Mouse (Mus musculus): ENCODE data around the gene Eml4. TPM values are rescaled to one million over a fixed set of nuclear protein-coding genes. Genes with fewer than 3 reads are reported as not detected.

Eml4 gene
- polyA plus RNA-seq (2015; fragmentation: Nextera tagmentation; extraction: Ambion mirVana) = 34.4 and 36.2 TPM in 2 replicates

DNA sequence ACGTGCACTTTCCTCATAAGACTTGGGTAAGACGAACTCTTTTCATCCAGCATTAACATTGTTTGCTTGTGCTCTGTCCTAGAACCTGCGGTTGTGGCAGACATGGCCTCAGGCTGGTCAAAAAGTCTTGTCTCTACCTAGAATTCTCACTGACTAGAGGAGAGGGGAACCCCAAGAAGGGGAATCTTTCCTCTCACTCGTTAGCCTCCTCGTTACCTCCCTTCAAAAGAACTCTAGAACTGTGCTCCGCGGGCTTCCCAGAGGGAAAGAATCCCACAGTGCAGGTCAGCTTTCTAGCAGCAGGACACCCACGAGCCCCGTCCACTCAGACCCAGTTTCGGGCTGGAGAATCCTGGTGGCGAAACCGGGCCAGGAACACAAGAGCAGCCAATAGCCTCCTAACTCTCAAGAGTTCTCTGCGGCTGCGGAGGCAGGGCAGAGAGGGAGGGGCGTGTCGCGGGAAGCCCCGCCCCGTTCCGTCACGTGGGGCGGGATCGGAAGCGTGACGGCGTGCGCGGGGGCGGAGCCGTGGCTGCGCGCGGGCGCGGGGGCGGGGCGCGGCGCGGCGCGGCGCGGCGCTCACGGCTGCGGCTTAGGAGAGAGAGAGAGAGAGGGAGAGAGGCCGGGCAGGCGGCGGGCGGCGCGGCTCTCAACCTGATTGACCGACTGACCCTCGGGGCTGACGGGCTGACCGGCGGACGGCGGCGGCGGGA lies at the start of gene Eml4:
Gene Eml4, plus strand, starts transcription at position 553 of the 713 bp plus-strand sequence.
- Histone ChIP-seq H3K4me1 (ENCODE audit: insufficient read depth, low read length) (peaks cover 21% of the 10 kb centered on the region), H3K27ac (ENCODE audit: low read length) (peak within 1 kb of the TSS; percentile 91), H3K27me3 (ENCODE audit: insufficient read depth, low read length) (no peaks in the 10 kb centered on the region), H3K4me2 (replicated peaks; ENCODE audit: low read depth, low read length) (peak within 1 kb of the TSS; percentile 68), H3K9me3 (ENCODE audit: low read length) (no peaks in the 10 kb centered on the region), H3K4me3 (ENCODE audit: low read length) (peak within 1 kb of the TSS; percentile 79), H3K9ac (replicated peaks; ENCODE audit: low read length) (peak within 1 kb of the TSS; percentile 94), H3K36me3 (ENCODE audit: insufficient read depth, low read length) (no peaks in the 10 kb centered on the region)
- WGBS = 2% methylated on average over 33 of the region's 62 CpGs
- ATAC-seq (ENCODE audit: low FRiP score, low TSS enrichment) = peak; percentile 96

DNA sequence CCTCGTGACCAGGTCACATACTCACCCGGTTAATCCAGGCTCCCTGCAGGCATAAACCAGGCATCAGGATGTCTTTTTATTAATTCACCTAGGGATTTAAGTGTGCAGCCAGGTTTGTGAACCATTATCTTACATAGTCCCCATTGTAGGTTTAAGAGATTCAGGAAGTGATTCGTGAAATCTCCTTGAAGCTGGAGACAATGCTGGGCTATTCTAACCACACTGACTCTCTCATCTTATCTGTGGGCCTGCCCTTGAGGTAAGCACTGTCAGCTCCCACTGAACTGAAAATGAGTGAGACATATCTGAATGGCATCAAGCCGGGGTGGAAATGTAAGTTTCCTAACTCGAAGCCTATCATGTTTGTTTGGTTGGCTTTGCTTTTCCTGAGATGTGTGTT lies 49.3 kb upstream of the Eml4 start:
- Histone ChIP-seq H3K27ac (ENCODE audit: low read length) (no peak overlapping the region), H3K9me3 (ENCODE audit: low read length) (no peaks in the 10 kb centered on the region), H3K4me2 (replicated peaks; ENCODE audit: low read depth, low read length) (no peak overlapping the region), H3K4me1 (ENCODE audit: insufficient read depth, low read length) (no peaks in the 10 kb centered on the region), H3K27me3 (ENCODE audit: insufficient read depth, low read length) (no peaks in the 10 kb centered on the region), H3K36me3 (ENCODE audit: insufficient read depth, low read length) (no peaks in the 10 kb centered on the region), H3K9ac (replicated peaks; ENCODE audit: low read length) (no peak overlapping the region), H3K4me3 (ENCODE audit: low read length) (no peak overlapping the region)
- 85% methylated on average over 5 of the region's 5 CpGs for WGBS
- no peak for ATAC-seq (ENCODE audit: low FRiP score, low TSS enrichment)

DNA sequence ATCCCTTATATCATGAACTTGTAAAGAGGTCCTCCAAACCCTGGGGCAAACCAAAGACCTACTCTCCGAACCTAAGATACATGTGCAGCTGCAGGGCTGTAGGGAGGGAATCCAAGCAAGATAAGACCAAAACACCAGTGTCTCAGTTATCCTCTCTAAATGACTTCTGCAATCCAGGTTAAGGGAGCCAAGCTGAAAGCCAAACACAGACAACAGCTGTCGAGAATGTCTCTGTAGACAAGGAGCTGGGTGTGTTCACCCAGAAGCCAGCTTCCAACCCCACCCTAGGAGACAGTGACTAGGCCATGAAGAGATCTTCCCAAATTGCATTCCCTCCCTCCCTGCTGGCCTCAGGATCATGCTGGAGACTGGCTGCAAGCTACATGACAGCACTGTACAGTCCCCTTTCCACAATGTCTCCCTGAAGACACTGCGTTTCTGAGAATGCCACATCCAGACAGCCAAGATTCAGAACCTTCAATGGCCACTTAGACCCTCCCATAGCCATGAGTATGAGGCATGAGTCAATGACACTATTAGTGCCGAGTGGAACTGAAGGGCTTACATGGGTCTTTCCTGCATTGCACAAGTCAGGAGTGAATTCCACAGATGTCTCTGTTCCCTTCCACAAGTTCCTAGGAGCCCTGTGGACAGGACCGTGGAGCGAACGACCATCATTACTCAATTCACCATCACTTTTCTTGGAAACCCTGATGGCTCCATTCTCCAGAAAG lies 46.5 kb upstream of the Eml4 start:
- Histone ChIP-seq H3K4me2 (replicated peaks; ENCODE audit: low read depth, low read length) (no peak overlapping the region), H3K27me3 (ENCODE audit: insufficient read depth, low read length) (no peaks in the 10 kb centered on the region), H3K36me3 (ENCODE audit: insufficient read depth, low read length) (no peaks in the 10 kb centered on the region), H3K27ac (ENCODE audit: low read length) (no peak overlapping the region), H3K4me3 (ENCODE audit: low read length) (no peak overlapping the region), H3K9ac (replicated peaks; ENCODE audit: low read length) (no peak overlapping the region), H3K4me1 (ENCODE audit: insufficient read depth, low read length) (peaks cover 5% of the 10 kb centered on the region; the same call in 1 of the 2 replicates), H3K9me3 (ENCODE audit: low read length) (no peaks in the 10 kb centered on the region)
- 82% methylated on average over 7 of the region's 7 CpGs for WGBS
- no peak for ATAC-seq (ENCODE audit: low FRiP score, low TSS enrichment)

DNA sequence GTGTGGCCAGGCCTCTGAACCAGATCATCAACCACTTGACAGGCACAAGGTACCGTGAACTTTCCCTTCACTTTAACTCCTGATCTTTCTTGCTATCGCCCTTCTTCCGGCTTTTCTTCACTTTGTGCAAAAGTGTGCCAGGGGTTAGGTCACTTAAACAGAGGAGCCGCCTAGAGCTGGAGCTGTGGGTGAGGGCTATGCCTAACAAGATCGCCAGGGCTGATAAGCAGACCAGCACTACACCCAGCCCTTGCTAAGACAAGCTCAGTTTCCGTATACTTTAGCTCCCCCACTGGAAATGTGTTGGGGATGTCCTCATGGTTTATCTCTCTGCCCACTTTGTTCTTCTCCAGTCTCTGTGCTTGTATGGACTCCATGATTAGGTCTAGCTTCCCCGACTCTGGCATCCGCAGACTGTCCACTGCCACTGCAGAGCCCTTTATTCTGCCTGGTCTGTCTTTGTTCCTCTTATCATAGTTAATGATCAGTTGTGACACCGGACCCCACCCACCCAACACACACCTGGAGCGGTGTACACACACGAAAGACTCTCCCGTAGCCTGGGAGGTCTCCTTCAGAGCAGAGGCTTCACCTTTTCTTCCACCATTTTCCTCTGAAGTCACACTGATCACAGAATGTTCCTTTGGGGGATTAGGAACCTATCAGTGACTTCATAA lies 43.6 kb upstream of the Eml4 start:
- Histone ChIP-seq H3K9ac (replicated peaks; ENCODE audit: low read length) (no peak overlapping the region), H3K4me3 (ENCODE audit: low read length) (no peak overlapping the region), H3K36me3 (ENCODE audit: insufficient read depth, low read length) (no peaks in the 10 kb centered on the region), H3K4me2 (replicated peaks; ENCODE audit: low read depth, low read length) (no peak overlapping the region), H3K4me1 (ENCODE audit: insufficient read depth, low read length) (peaks cover 11% of the 10 kb centered on the region), H3K27me3 (ENCODE audit: insufficient read depth, low read length) (no peaks in the 10 kb centered on the region), H3K9me3 (ENCODE audit: low read length) (no peaks in the 10 kb centered on the region), H3K27ac (ENCODE audit: low read length) (no peak overlapping the region)
- ATAC-seq (ENCODE audit: low FRiP score, low TSS enrichment) = peak; percentile 27; the same call in 1 of the 2 replicates
- 73% methylated on average over 12 of the region's 12 CpGs for WGBS

DNA sequence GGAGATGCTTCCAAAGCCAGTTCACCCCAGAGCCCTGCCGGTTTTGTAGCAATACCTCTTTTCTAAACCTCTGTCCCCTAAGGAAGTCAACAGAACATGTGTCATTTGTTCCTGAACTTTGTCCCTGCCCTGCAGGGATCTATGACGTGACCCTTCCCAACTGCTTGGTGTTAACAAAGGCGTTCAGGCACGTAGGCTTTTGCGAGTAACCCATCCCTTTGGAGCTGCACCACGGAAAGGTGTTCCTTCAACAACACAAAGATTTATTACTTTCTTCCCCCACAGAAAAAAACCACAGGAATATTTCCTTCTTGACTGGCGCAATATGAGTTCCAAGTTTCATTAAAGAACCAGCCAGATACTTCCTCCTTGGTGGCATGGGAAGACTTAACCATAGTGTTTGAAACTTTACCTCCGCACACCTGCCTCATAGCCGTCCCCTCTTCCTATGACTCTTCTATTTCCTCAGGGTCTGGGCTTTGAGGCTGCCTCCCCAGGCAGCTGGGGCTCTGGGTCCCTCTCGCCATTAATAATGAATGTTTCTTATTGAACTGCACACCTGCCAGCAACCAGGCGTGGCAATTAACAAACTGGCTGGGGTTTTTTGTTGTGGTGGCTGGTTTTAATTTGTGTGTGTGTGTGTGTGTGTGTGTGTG lies 43.0 kb upstream of the Eml4 start:
- 50% methylated on average over 11 of the region's 11 CpGs for WGBS
- no peak overlapping the region for H3K4me3 ChIP-seq (ENCODE audit: low read length)
- no peaks in the 10 kb centered on the region for H3K36me3 ChIP-seq (ENCODE audit: insufficient read depth, low read length)
- no peak for ATAC-seq (ENCODE audit: low FRiP score, low TSS enrichment)
- no peaks in the 10 kb centered on the region for H3K9me3 ChIP-seq (ENCODE audit: low read length)
- no peak overlapping the region for H3K4me2 ChIP-seq (replicated peaks; ENCODE audit: low read depth, low read length)
- H3K27me3 ChIP-seq (ENCODE audit: insufficient read depth, low read length) = no peaks in the 10 kb centered on the region
- no peak overlapping the region for H3K9ac ChIP-seq (replicated peaks; ENCODE audit: low read length)
- no peak overlapping the region for H3K27ac ChIP-seq (ENCODE audit: low read length)
- peaks cover 17% of the 10 kb centered on the region for H3K4me1 ChIP-seq (ENCODE audit: insufficient read depth, low read length)

DNA sequence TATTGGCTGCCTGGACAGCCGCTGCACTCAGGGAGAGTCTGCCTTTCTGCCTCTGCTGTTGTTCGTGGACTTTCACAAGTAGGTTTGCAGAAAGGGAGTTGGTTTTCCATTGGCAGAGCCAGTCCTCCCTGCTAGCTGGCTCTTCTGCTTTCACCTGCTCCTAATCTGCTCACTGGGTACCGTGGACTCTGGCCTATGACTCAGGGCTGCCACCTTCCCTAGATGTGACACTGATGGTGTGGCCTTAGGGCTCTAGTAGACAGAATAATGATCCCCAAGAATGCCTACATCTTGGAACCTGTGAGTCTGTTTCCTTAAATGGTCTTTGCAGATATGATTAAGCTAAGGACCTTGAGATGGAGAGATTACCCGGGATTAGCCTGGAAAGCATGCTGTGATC lies 42.3 kb upstream of the Eml4 start:
- H3K27ac ChIP-seq (ENCODE audit: low read length) = no peak overlapping the region
- 61% methylated on average over 4 of the region's 4 CpGs for WGBS

DNA sequence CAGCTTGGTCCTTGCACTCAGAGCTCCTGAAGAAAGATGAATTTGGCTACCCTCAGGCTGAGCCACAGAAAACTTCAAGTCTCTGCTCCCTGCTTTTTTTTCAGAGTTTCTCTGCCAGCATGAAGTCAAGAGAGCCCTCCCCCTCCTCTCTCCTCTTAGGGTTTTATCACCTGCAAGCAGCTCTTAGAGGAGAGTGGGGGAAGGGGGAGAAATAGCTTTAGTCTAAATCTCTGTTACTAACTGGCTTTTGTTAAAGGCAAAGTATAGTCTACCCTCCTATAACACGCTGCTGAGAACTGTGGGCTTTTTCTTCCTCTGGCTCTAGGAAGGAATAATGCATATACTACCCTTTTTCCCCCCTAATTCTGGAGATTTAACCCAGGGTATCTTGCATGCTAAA lies 41.5 kb upstream of the Eml4 start:
- H3K9me3 ChIP-seq (ENCODE audit: low read length) = no peaks in the 10 kb centered on the region
- no peaks in the 10 kb centered on the region for H3K36me3 ChIP-seq (ENCODE audit: insufficient read depth, low read length)
- 27% methylated on average over 1 of the region's 1 CpGs for WGBS
- no peak overlapping the region for H3K4me2 ChIP-seq (replicated peaks; ENCODE audit: low read depth, low read length)
- no peak overlapping the region for H3K4me3 ChIP-seq (ENCODE audit: low read length)
- no peaks in the 10 kb centered on the region for H3K27me3 ChIP-seq (ENCODE audit: insufficient read depth, low read length)
- H3K27ac ChIP-seq (ENCODE audit: low read length) = no peak overlapping the region
- peaks cover 24% of the 10 kb centered on the region for H3K4me1 ChIP-seq (ENCODE audit: insufficient read depth, low read length)
- ATAC-seq (ENCODE audit: low FRiP score, low TSS enrichment) = no peak
- H3K9ac ChIP-seq (replicated peaks; ENCODE audit: low read length) = no peak overlapping the region

More for the DNA sequence above, 42.3 kb upstream of the Eml4 start:
- no peaks in the 10 kb centered on the region for H3K27me3 ChIP-seq (ENCODE audit: insufficient read depth, low read length)
- H3K36me3 ChIP-seq (ENCODE audit: insufficient read depth, low read length) = no peaks in the 10 kb centered on the region
- H3K4me2 ChIP-seq (replicated peaks; ENCODE audit: low read depth, low read length) = no peak overlapping the region
- H3K9ac ChIP-seq (replicated peaks; ENCODE audit: low read length) = no peak overlapping the region
- H3K4me1 ChIP-seq (ENCODE audit: insufficient read depth, low read length) = peaks cover 24% of the 10 kb centered on the region
- H3K9me3 ChIP-seq (ENCODE audit: low read length) = no peaks in the 10 kb centered on the region
- no peak overlapping the region for H3K4me3 ChIP-seq (ENCODE audit: low read length)
- no peak for ATAC-seq (ENCODE audit: low FRiP score, low TSS enrichment)

DNA sequence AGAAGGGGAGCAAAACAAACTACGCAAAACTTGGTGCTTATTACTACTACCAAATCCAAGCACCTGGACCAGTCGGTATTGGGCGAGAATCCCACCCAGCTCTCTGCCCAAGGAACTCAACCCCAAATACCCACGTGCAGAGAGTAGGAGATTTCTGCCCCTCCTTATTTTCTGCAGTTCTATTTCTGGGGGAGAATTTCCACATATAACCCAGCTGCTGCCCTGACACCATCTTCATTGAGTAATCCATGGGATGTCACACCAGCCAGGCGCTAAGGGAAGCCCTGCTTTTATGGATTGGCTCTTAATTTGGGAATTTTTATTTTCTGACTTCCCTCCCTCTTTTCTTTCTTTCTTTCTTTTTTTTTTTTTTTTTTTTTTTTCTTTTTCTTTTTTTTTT lies 38.9 kb upstream of the Eml4 start:
- no peak for ATAC-seq (ENCODE audit: low FRiP score, low TSS enrichment)
- Histone ChIP-seq H3K4me1 (ENCODE audit: insufficient read depth, low read length) (peaks cover 32% of the 10 kb centered on the region), H3K4me2 (replicated peaks; ENCODE audit: low read depth, low read length) (no peak overlapping the region), H3K36me3 (ENCODE audit: insufficient read depth, low read length) (no peaks in the 10 kb centered on the region), H3K9me3 (ENCODE audit: low read length) (no peaks in the 10 kb centered on the region), H3K27ac (ENCODE audit: low read length) (0 out of 2 replicates have a peak overlapping the region, but pooled peaks have one; percentile 29), H3K4me3 (ENCODE audit: low read length) (no peak overlapping the region), H3K27me3 (ENCODE audit: insufficient read depth, low read length) (no peaks in the 10 kb centered on the region), H3K9ac (replicated peaks; ENCODE audit: low read length) (no peak overlapping the region)
- 77% methylated on average over 5 of the region's 5 CpGs for WGBS

DNA sequence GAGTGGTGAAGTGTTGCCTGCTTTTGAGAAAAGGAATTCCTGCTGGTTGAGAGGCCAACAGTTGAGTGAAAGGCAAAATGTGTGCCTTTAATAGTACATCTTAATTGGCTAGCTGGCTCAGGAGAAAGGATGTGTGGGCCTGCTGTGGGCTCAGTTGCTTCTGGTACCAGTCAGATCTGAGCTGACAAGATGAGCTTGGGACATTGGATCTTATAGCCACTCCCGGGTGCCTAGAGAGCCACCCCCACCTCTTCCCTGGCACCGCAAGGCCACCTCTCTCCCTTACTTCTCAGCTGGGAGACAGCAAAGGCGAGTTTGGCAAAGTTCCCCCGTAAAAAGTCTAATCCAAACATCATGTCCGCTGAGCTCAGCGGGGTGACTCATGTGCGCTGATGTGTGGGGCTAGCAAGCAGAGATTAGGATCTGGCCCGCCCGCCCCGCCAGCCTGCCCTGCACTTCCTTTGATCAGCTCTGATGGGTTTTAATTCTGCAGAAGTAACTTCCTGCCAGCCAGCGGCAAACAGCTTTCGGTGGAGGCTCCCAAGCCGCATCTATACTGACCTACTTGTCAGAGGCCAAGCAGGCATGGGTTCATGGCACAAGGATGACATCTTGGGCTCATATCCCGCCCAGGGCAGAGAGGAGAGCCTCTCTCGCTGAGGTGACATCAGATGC lies 38.4 kb upstream of the Eml4 start:
- Histone ChIP-seq H3K9me3 (ENCODE audit: low read length) (no peaks in the 10 kb centered on the region), H3K4me2 (replicated peaks; ENCODE audit: low read depth, low read length) (peak overlapping the region; percentile 47), H3K27ac (ENCODE audit: low read length) (peak overlapping the region; percentile 59), H3K4me1 (ENCODE audit: insufficient read depth, low read length) (peaks cover 29% of the 10 kb centered on the region), H3K9ac (replicated peaks; ENCODE audit: low read length) (peak overlapping the region; percentile 29; the same call in 1 of the 2 replicates), H3K36me3 (ENCODE audit: insufficient read depth, low read length) (no peaks in the 10 kb centered on the region), H3K27me3 (ENCODE audit: insufficient read depth, low read length) (no peaks in the 10 kb centered on the region), H3K4me3 (ENCODE audit: low read length) (no peak overlapping the region; the same call in 1 of the 2 replicates)
- ATAC-seq (ENCODE audit: low FRiP score, low TSS enrichment) = peak; percentile 77
- 4% methylated on average over 15 of the region's 15 CpGs for WGBS
